Comparison of ENCODE assay signal across 8 mouse cellular contexts in the genomic region with DNA sequence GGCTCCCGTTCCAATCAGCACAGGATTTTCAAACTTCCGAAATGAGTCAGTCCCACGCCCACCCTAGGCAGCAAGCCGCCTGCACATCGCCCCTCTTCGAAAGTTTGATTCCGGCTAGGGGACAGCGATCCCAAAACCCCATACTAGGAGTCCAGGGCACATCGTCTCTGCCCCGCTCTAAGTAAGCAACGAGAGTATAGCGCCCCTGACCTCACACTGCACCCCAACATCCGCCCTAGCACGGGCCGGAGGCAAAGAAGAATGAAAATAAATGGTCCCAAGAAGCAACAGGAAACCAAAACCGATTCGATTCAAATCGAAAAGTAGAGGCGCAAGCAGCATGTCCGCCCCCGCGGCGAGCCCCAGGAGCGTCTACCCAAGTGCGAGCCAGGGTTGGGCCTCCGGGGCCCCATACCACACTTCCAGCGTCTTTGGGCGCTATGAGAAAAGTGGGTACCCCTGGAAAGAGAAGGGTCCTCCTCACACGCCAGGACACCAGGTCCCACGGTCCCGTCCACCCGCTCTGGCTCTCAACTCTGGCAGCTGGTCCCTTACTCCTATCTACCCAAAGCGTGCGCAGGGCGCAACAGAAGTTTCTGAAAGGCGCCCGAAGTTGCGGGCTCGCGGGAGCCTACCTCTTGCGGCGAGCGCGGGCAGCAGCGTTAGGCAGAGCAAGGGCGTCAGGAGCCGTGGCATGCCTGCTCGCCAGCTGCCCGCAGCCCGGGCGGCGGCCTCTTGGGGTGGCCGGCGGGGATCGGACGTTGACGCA. TPM values are rescaled to one million over a fixed set of nuclear protein-coding genes. Genes with fewer than 3 reads are reported as not detected.
DNase-seq lines count a peak whose midpoint lies in the region; ATAC-seq and TF ChIP-seq lines count a peak whose summit lies in the region.

No protein-coding gene starts in this region.

- H3K27ac ChIP-seq in ES-Bruce4 (ENCODE audit: insufficient read depth, low read length), result no peak overlapping the region
- peak overlapping the region; percentile 34; the same call in 1 of the 2 replicates for H3K27ac ChIP-seq in limb, embryonic 14.5 days (replicated peaks; ENCODE audit: low read depth, low read length)
- H3K27ac ChIP-seq in neural tube, embryonic 12.5 days, result peak overlapping the region; percentile 84

- H3K27me3 ChIP-seq in ES-Bruce4 (ENCODE audit: control insufficient read depth, insufficient read depth, low read length, poor library complexity, severe bottlenecking), result no peaks in the 10 kb centered on the region
- H3K27me3 ChIP-seq in limb, embryonic 14.5 days (ENCODE audit: control insufficient read depth, insufficient read depth, low read length), result no peaks in the 10 kb centered on the region
- 0 out of 2 replicates have a peak, but pooled peaks cover 12% of the 10 kb centered on the region for H3K27me3 ChIP-seq in neural tube, embryonic 12.5 days (replicated peaks)

- no peak for TF ChIP-seq POLR2A in ES-Bruce4 (IDR thresholded peaks at IDR 0.05; ENCODE audit: insufficient read depth, low read length)
- TF ChIP-seq POLR2A in limb, embryonic 14.5 days (IDR thresholded peaks at IDR 0.05; ENCODE audit: borderline replicate concordance, extremely low read depth, insufficient read depth, insufficient read length), result no peak

- peak overlapping the region; percentile 76 for H3K4me3 ChIP-seq in ES-Bruce4 (ENCODE audit: low read depth, low read length)
- peak overlapping the region; percentile 64 for H3K4me3 ChIP-seq in limb, embryonic 14.5 days (replicated peaks; ENCODE audit: low read length)
- peak overlapping the region; percentile 79 for H3K4me3 ChIP-seq in neural tube, embryonic 12.5 days

- peak; percentile 9 for ATAC-seq in granulocyte monocyte progenitor cell, adult 5-6 weeks (replicated peaks; ENCODE audit: poor library complexity, severe bottlenecking)
- no peak for ATAC-seq in limb, embryonic 14.5 days (ENCODE audit: low FRiP score, low read depth)
- 0 out of 2 replicates have a peak, but pooled peaks have one; percentile 0 for ATAC-seq in neural tube, embryonic 12.5 days (ENCODE audit: low FRiP score, low read depth)

- no peaks in the 10 kb centered on the region for H3K36me3 ChIP-seq in ES-Bruce4 (ENCODE audit: control insufficient read depth, insufficient read depth, low read length, poor library complexity, severe bottlenecking)
- H3K36me3 ChIP-seq in limb, embryonic 14.5 days (ENCODE audit: control insufficient read depth, insufficient read depth, low read length), result 0 out of 2 replicates have a peak, but pooled peaks cover 2% of the 10 kb centered on the region
- H3K36me3 ChIP-seq in neural tube, embryonic 12.5 days, result peaks cover 13% of the 10 kb centered on the region; the same call in 1 of the 2 replicates

- H3K9me3 ChIP-seq in ES-Bruce4 (replicated peaks; ENCODE audit: control insufficient read depth, insufficient read depth, low read length, poor library complexity, severe bottlenecking), result no peaks in the 10 kb centered on the region
- no peaks in the 10 kb centered on the region for H3K9me3 ChIP-seq in limb, embryonic 14.5 days (ENCODE audit: control insufficient read depth, low read length)
- H3K9me3 ChIP-seq in neural tube, embryonic 12.5 days, result no peaks in the 10 kb centered on the region

- intact Hi-C loops in left cerebral cortex, postnatal 4 days (cut with DNase I), result no loop called here

- H3K4me1 ChIP-seq in ES-Bruce4 (ENCODE audit: control insufficient read depth, insufficient read depth, low read length), result peaks cover 14% of the 10 kb centered on the region
- peaks cover 59% of the 10 kb centered on the region for H3K4me1 ChIP-seq in limb, embryonic 14.5 days (ENCODE audit: control insufficient read depth, insufficient read depth, low read length)
- H3K4me1 ChIP-seq in neural tube, embryonic 12.5 days, result peaks cover 81% of the 10 kb centered on the region

- peak; percentile 96 for DNase-seq in heart, adult 11 months
- no peak for DNase-seq in heart, adult 8-10 months (ENCODE audit: low spot score)
- no peak for DNase-seq in limb, embryonic 14.5 days (ENCODE audit: low spot score)
- no peak for DNase-seq in urinary bladder, postnatal 4 days (ENCODE audit: low spot score in 2 of 2)
- no peak for DNase-seq in left cerebral cortex, postnatal 4 days

- WGBS in limb, embryonic 14.5 days, result under 1% methylated on average over 56 of the region's 57 CpGs
- under 1% methylated on average over 57 of the region's 57 CpGs for WGBS in neural tube, embryonic 12.5 days

- H3K9ac ChIP-seq in ES-Bruce4 (ENCODE audit: low read depth, poor library complexity, severe bottlenecking), result peak overlapping the region; percentile 73
- peak overlapping the region; percentile 72 for H3K9ac ChIP-seq in limb, embryonic 14.5 days (ENCODE audit: low read depth, low read length, severe bottlenecking)
- H3K9ac ChIP-seq in neural tube, embryonic 12.5 days, result peak overlapping the region; percentile 88

- no peak for TF ChIP-seq EP300 in ES-Bruce4 (IDR thresholded peaks at IDR 0.05; ENCODE audit: insufficient read depth, low read depth, low read length)

- no peak for TF ChIP-seq CTCF in ES-Bruce4 (IDR thresholded peaks at IDR 0.05; ENCODE audit: low read depth, low read length)

- peak overlapping the region; percentile 78 for H3K4me2 ChIP-seq in limb, embryonic 14.5 days (replicated peaks; ENCODE audit: low read depth, low read length, severe bottlenecking)
- peak overlapping the region; percentile 81 for H3K4me2 ChIP-seq in neural tube, embryonic 12.5 days (replicated peaks)

RNA-seq across cellular contexts. Expression of gene Notch1, which starts 13.4 kb away (rescaled TPM):
- 10 to 100 TPM; 22.2 to 36.5 (median 29.1) TPM for total RNA-seq in heart, adult 8-10 months (2022)
- 31.1 and 31.9 TPM in 2 replicates for polyA plus RNA-seq in ES-Bruce4 (2011; ENCODE audit: insufficient read depth, insufficient read length, low read depth, missing spikeins)
- 19.2 and 22.6 TPM in 2 replicates for total RNA-seq in granulocyte monocyte progenitor cell, adult 5-6 weeks (2014; fragmentation: Nextera tagmentation)
- 8.1 and 8.5 TPM in 2 replicates for total RNA-seq in granulocyte monocyte progenitor cell, adult 5-6 weeks (2017)
- 28.1 and 40.2 TPM in 2 replicates for polyA plus RNA-seq in limb, embryonic 14.5 days (2012; rRNA removed)
- polyA plus RNA-seq in limb, embryonic 14.5 days (2014; fragmentation: Nextera tagmentation; extraction: Ambion mirVana), result 44.5 and 47.0 TPM in 2 replicates
- 44.7 and 48.2 TPM in 2 replicates for polyA plus RNA-seq in neural tube, embryonic 12.5 days (2016; fragmentation: Nextera tagmentation; extraction: Ambion mirVana)
- total RNA-seq in left cerebral cortex, postnatal 4 days (2021), result 10 to 100 TPM; 39.5 to 42.1 TPM

RNA-seq across cellular contexts. Expression of gene Sec16a, which starts 58.0 kb away (rescaled TPM):
- total RNA-seq in heart, adult 8-10 months (2022), result 10 to 100 TPM; 40.7 to 45.7 (median 41.7) TPM
- polyA plus RNA-seq in ES-Bruce4 (2011; ENCODE audit: insufficient read depth, insufficient read length, low read depth, missing spikeins), result 51.5 and 55.5 TPM in 2 replicates
- 42.3 and 47.0 TPM in 2 replicates for total RNA-seq in granulocyte monocyte progenitor cell, adult 5-6 weeks (2014; fragmentation: Nextera tagmentation)
- 29.8 and 32.5 TPM in 2 replicates for total RNA-seq in granulocyte monocyte progenitor cell, adult 5-6 weeks (2017)
- polyA plus RNA-seq in limb, embryonic 14.5 days (2012; rRNA removed), result 62.5 and 73.3 TPM in 2 replicates
- 47.1 and 47.6 TPM in 2 replicates for polyA plus RNA-seq in limb, embryonic 14.5 days (2014; fragmentation: Nextera tagmentation; extraction: Ambion mirVana)
- 26.0 and 26.3 TPM in 2 replicates for polyA plus RNA-seq in neural tube, embryonic 12.5 days (2016; fragmentation: Nextera tagmentation; extraction: Ambion mirVana)
- 10 to 100 TPM; 52.3 to 52.6 TPM for total RNA-seq in left cerebral cortex, postnatal 4 days (2021)
